Mouse (Mus musculus): ENCODE data around the gene Unc13b.

DNA sequence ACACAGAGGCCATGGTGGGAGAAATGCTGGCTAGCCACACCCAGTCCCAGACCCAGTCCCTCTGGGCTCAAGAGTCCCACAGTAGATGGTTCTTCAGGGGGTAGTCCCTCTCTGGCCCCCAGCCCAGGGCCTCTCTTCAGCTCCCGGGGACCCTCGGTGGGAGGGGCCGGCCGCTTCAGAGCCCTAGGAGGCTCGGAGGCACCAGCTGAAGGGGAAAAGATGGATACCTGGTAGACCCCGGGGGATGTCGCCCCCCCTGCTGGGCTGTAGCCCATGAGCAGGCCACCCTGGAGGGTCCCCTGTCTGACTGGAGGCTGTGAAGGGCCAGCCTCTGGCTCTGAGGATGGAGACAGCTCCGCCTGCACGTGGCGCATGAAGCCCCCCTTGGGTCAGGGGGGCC is 22.4 kb upstream of the Unc13b start:
- TF ChIP-seq GATA1 (IDR thresholded peaks at IDR 0.05; ENCODE audit: borderline replicate concordance, low read length) (no peak), FLI1 (IDR thresholded peaks at IDR 0.05; ENCODE audit: low read length) (no peak)
